Mouse (Mus musculus) testis, adult 2 months (tissue): ENCODE measurements around the gene Pakap. TPM values are rescaled to one million over a fixed set of nuclear protein-coding genes. Genes with fewer than 3 reads are reported as not detected.
A peak's percentile ranks its signal among the peaks of the same experiment; 100 is the strongest.

Experiments used
- H3K27ac ChIP-seq: fragments of 200-500 bp; 2 replicates; pipeline ENCODE4 v1.5.1; 2012; ENCODE audit warnings: low read depth, low read length; ENCODE audit not compliant: control insufficient read depth, insufficient read depth
- H3K27me3 ChIP-seq: fragments of 200-500 bp; 2 replicates; pipeline ENCODE4 v1.6.1; 2012; ENCODE audit warnings: mild to moderate bottlenecking, low read length, moderate library complexity; ENCODE audit not compliant: control insufficient read depth, insufficient read depth
- H3K36me3 ChIP-seq: fragments of 200-500 bp; 2 replicates; pipeline ENCODE4 v1.6.1; 2012; ENCODE audit warnings: mild to moderate bottlenecking, low read length; ENCODE audit not compliant: control insufficient read depth, insufficient read depth
- H3K4me1 ChIP-seq: fragments of 200-500 bp; 2 replicates; pipeline ENCODE4 v1.6.1; 2012; ENCODE audit warnings: low read length; ENCODE audit not compliant: control insufficient read depth, insufficient read depth
- H3K4me3 ChIP-seq: fragments of 200-500 bp; 2 replicates; pipeline ENCODE4 v1.5.1; 2012; ENCODE audit warnings: low read depth, mild to moderate bottlenecking, low read length, moderate library complexity, mixed read lengths; ENCODE audit not compliant: control insufficient read depth
- CTCF ChIP-seq: fragments of 200-500 bp; IDR thresholded peaks from 2 replicates; pipeline ENCODE4 v1.5.1; 2012; ENCODE audit warnings: low read depth, mild to moderate bottlenecking, inconsistent platforms, low read length, moderate library complexity; ENCODE audit not compliant: control insufficient read depth, insufficient read depth, insufficient replicate concordance
- POLR2A ChIP-seq: fragments of 200-500 bp; IDR thresholded peaks from 2 replicates; pipeline ENCODE4 v1.6.1; 2012; ENCODE audit warnings: low read depth, mild to moderate bottlenecking, inconsistent platforms, low read length, moderate library complexity; ENCODE audit not compliant: control insufficient read depth
- polyA plus RNA-seq: library from polyadenylated mRNA; depleted of rRNA; stranded (reverse); fragments of >200 nt; gene quantifications from 2 replicates; pipeline ENCODE4 v1.2.3, GENCODE M21; 2012

The Pakap gene
- polyA plus RNA-seq, 1 experiment = 0.96 TPM

- Histone ChIP-seq H3K4me1 (no peaks in the 10 kb centered on the region), H3K27ac (no peak overlapping the region), H3K27me3 (no peaks in the 10 kb centered on the region), H3K4me3 (no peak overlapping the region), H3K36me3 (no peaks in the 10 kb centered on the region)
- TF ChIP-seq CTCF (no peak), POLR2A (no peak)
Observed at GRCm38 (mm10) chr4:57895902-57896301, 327.9 kb downstream of the Pakap start.

GRCm38 (mm10) chr4:57896631-57897030, 328.7 kb downstream of the Pakap start:
- TF ChIP-seq CTCF (no peak), POLR2A (no peak)
- H3K27me3 ChIP-seq = no peaks in the 10 kb centered on the region
- no peak overlapping the region for H3K27ac ChIP-seq
- no peaks in the 10 kb centered on the region for H3K36me3 ChIP-seq
- no peak overlapping the region for H3K4me3 ChIP-seq
- H3K4me1 ChIP-seq = no peaks in the 10 kb centered on the region

GRCm38 (mm10) chr4:57901210-57901609, 333.2 kb downstream of the Pakap start:
- no peak overlapping the region for H3K27ac ChIP-seq
- no peaks in the 10 kb centered on the region; the same call in none of the 2 replicates for H3K4me1 ChIP-seq
- no peaks in the 10 kb centered on the region for H3K27me3 ChIP-seq
- TF ChIP-seq CTCF (peak; percentile 69; the same call in 1 of the 2 replicates), POLR2A (no peak)
- no peaks in the 10 kb centered on the region for H3K36me3 ChIP-seq
- H3K4me3 ChIP-seq = no peak overlapping the region

GRCm38 (mm10) chr4:57902619-57903018, 334.6 kb downstream of the Pakap start:
- no peaks in the 10 kb centered on the region; the same call in none of the 2 replicates for H3K4me1 ChIP-seq
- TF ChIP-seq CTCF (no peak), POLR2A (no peak)
- H3K27ac ChIP-seq = no peak overlapping the region
- H3K4me3 ChIP-seq = no peak overlapping the region
- H3K27me3 ChIP-seq = no peaks in the 10 kb centered on the region
- no peaks in the 10 kb centered on the region for H3K36me3 ChIP-seq

- H3K4me3 ChIP-seq = no peak overlapping the region
- no peaks in the 10 kb centered on the region; the same call in none of the 2 replicates for H3K4me1 ChIP-seq
- H3K36me3 ChIP-seq = no peaks in the 10 kb centered on the region
- no peaks in the 10 kb centered on the region for H3K27me3 ChIP-seq
- H3K27ac ChIP-seq = no peak overlapping the region
- TF ChIP-seq CTCF (peak; percentile 81; the same call in 1 of the 2 replicates), POLR2A (no peak)
Observed at GRCm38 (mm10) chr4:57904211-57904610, 336.2 kb downstream of the Pakap start.

- no peak for TF ChIP-seq CTCF
- TF ChIP-seq POLR2A = no peak
- Histone ChIP-seq H3K36me3 (no peaks in the 10 kb centered on the region), H3K27me3 (no peaks in the 10 kb centered on the region), H3K27ac (no peak overlapping the region), H3K4me3 (no peak overlapping the region), H3K4me1 (no peaks in the 10 kb centered on the region; the same call in none of the 2 replicates)
Observed at GRCm38 (mm10) chr4:57904638-57905037, 336.7 kb downstream of the Pakap start.

- Histone ChIP-seq H3K27me3 (no peaks in the 10 kb centered on the region), H3K27ac (no peak overlapping the region), H3K4me1 (no peaks in the 10 kb centered on the region; the same call in none of the 2 replicates), H3K4me3 (no peak overlapping the region), H3K36me3 (no peaks in the 10 kb centered on the region)
- TF ChIP-seq CTCF = no peak
- TF ChIP-seq POLR2A = no peak
Observed at GRCm38 (mm10) chr4:57906708-57907107, 338.7 kb downstream of the Pakap start.

GRCm38 (mm10) chr4:57908860-57909259, 340.9 kb downstream of the Pakap start:
- H3K4me3 ChIP-seq = no peak overlapping the region
- TF ChIP-seq CTCF = no peak
- TF ChIP-seq POLR2A = no peak
- H3K27me3 ChIP-seq = no peaks in the 10 kb centered on the region

More at GRCm38 (mm10) chr4:57908860-57909259, 340.9 kb downstream of the Pakap start:
- H3K4me1 ChIP-seq = no peaks in the 10 kb centered on the region; the same call in 1 of the 2 replicates
- no peaks in the 10 kb centered on the region for H3K36me3 ChIP-seq
- H3K27ac ChIP-seq = no peak overlapping the region
